Mouse (Mus musculus) lung, postnatal 0 days (tissue): ENCODE measurements around the gene Cbl.

Experiments
- CTCF ChIP-seq: IDR thresholded peaks from 2 replicates; pipeline ENCODE4 v1.5.1; 2016; ENCODE audit warnings: antibody characterized with exemption, mild to moderate bottlenecking
- EP300 ChIP-seq: IDR thresholded peaks from 2 replicates; pipeline ENCODE4 v1.6.1; 2016; ENCODE audit warnings: antibody characterized with exemption, mild to moderate bottlenecking, control low read depth

DNA sequence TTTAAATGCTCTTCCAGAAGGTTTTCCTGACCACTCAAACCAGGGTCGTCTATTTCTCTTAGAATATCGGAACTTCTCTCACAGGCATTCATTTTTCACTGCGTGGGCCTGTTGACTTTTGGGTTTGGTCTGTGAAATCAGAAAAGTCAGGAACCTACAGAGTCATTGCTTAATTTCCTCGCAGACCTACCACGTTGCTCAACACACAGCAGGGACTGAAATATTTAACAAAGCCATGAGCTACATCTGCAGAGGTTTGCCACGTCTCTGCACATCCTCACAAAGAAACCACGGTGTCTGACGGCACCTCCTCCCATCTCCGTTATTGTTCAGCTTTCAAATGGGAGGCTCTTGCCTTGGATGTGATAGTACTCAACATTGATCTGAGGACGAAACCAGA lies 25.2 kb upstream of the Cbl start:
- TF ChIP-seq EP300: no peak
- TF ChIP-seq CTCF: no peak
